28 mouse cellular contexts compared by ENCODE assay signal in the genomic region with DNA sequence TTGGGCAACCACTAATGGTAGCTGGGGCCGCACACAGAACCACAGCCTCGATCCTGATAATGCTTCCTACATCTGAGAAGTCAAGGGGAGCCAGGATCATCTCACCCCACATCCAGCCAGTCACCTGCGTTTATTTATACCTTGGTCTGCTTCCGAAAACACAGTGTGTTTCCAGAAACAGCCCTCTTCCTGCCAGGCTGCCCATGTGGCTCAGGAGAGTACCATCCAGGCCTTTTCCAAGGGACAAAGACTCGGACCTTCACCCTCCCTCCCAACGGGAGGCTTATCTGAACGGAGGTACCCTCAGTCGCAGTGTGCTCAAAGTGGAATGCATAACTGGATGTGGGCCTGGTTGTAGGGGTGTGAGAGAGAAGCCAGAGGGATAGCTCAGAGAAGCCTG.
DNase-seq lines count a peak whose midpoint lies in the region; ATAC-seq and TF ChIP-seq lines count a peak whose summit lies in the region.
"Had no signal": no experiment of that assay in that cellular context is flagged by ENCODE, and none has a peak within 500 bp of the region (broad histone marks: within the 10 kb centered on the region; RNA-seq: fewer than 3 reads in every experiment).

No protein-coding gene starts in this region.

- no peak overlapping the region for H3K9ac ChIP-seq in hindbrain, postnatal 0 days (replicated peaks; ENCODE audit: low read length)
- H3K9ac ChIP-seq: embryonic facial prominence, embryonic 13.5 days; forebrain, embryonic 12.5 days; forebrain, embryonic 15.5 days; heart, embryonic 12.5 days; heart, embryonic 15.5 days; hindbrain, embryonic 12.5 days; hindbrain, embryonic 15.5 days; intestine, embryonic 15.5 days had no signal

- no peaks in the 10 kb centered on the region for H3K9me3 ChIP-seq in hindbrain, embryonic 10.5 days
- H3K9me3 ChIP-seq in hindbrain, postnatal 0 days (ENCODE audit: low read length): no peaks in the 10 kb centered on the region
- H3K9me3 ChIP-seq: embryonic facial prominence, embryonic 10.5 days; embryonic facial prominence, embryonic 13.5 days; forebrain, embryonic 12.5 days; forebrain, embryonic 15.5 days; heart, embryonic 12.5 days; heart, embryonic 15.5 days; hindbrain, embryonic 12.5 days; hindbrain, embryonic 15.5 days; intestine, embryonic 15.5 days had no signal

- WGBS in hindbrain, embryonic 10.5 days: 86% methylated on average over 8 of the region's 8 CpGs
- 81% methylated on average over 8 of the region's 8 CpGs for WGBS in hindbrain, postnatal 0 days

- no peak for ATAC-seq in hindbrain, postnatal 0 days
- ATAC-seq: forebrain, embryonic 15.5 days; intestine, embryonic 15.5 days; Patski had no signal

- TF ChIP-seq CTCF in hindbrain, postnatal 0 days (IDR thresholded peaks at IDR 0.05; ENCODE audit: low read depth): no peak

- no peaks in the 10 kb centered on the region for H3K36me3 ChIP-seq in hindbrain, embryonic 10.5 days
- no peaks in the 10 kb centered on the region for H3K36me3 ChIP-seq in hindbrain, postnatal 0 days (ENCODE audit: insufficient read depth, low read length)
- H3K36me3 ChIP-seq: embryonic facial prominence, embryonic 10.5 days; embryonic facial prominence, embryonic 13.5 days; forebrain, embryonic 12.5 days; forebrain, embryonic 15.5 days; G1E; heart, embryonic 12.5 days; heart, embryonic 15.5 days; hindbrain, embryonic 12.5 days; hindbrain, embryonic 15.5 days; intestine, embryonic 15.5 days had no signal

- H3K27ac ChIP-seq in hindbrain, embryonic 10.5 days: peak overlapping the region; percentile 31; the same call in 1 of the 2 replicates
- H3K27ac ChIP-seq in hindbrain, postnatal 0 days: no peak overlapping the region
- H3K27ac ChIP-seq: embryonic facial prominence, embryonic 10.5 days; embryonic facial prominence, embryonic 13.5 days; forebrain, embryonic 12.5 days; forebrain, embryonic 15.5 days; heart, embryonic 15.5 days; hindbrain, embryonic 12.5 days; hindbrain, embryonic 15.5 days; intestine, embryonic 15.5 days had no signal

- peak; percentile 70 for DNase-seq in cerebellum, adult 11-12 months
- DNase-seq in cerebellum, postnatal 10 days: no peak
- no peak for DNase-seq in hindbrain, embryonic 10.5 days (ENCODE audit: low spot score)
- DNase-seq in hindbrain, postnatal 0 days (ENCODE audit: low spot score): no peak
- peak; percentile 74 for DNase-seq in cerebellum, adult 9-10 months
- no peak for DNase-seq in thymus, postnatal 0 days (ENCODE audit: low spot score)
- DNase-seq: adrenal gland, postnatal 10 days; adrenal gland, postnatal 36 days; B cell, adult 2 months; embryo, embryonic 11 days; gastrocnemius, postnatal 25 days; heart, adult 18-20 months; heart, postnatal 10 days; heart, postnatal 4 days; kidney, adult 11 months; kidney, adult 8-10 months had no signal

- 0 out of 2 replicates have a peak, but pooled peaks cover 24% of the 10 kb centered on the region for H3K4me1 ChIP-seq in hindbrain, embryonic 10.5 days (replicated peaks)
- no peaks in the 10 kb centered on the region for H3K4me1 ChIP-seq in hindbrain, postnatal 0 days (ENCODE audit: insufficient read depth, low read length)
- H3K4me1 ChIP-seq: embryonic facial prominence, embryonic 13.5 days; forebrain, embryonic 12.5 days; heart, embryonic 12.5 days; heart, embryonic 15.5 days; intestine, embryonic 15.5 days had no signal

- peaks cover 8% of the 10 kb centered on the region for H3K27me3 ChIP-seq in hindbrain, embryonic 10.5 days (ENCODE audit: insufficient read depth, poor library complexity, severe bottlenecking)
- H3K27me3 ChIP-seq in hindbrain, postnatal 0 days (ENCODE audit: insufficient read depth, low read length): no peaks in the 10 kb centered on the region; the same call in 1 of the 2 replicates
- H3K27me3 ChIP-seq: embryonic facial prominence, embryonic 13.5 days; forebrain, embryonic 12.5 days; forebrain, embryonic 15.5 days; hindbrain, embryonic 12.5 days; hindbrain, embryonic 15.5 days; intestine, embryonic 15.5 days; Patski had no signal

- no peak overlapping the region for H3K4me2 ChIP-seq in hindbrain, postnatal 0 days (ENCODE audit: low read depth, low read length)
- H3K4me2 ChIP-seq: embryonic facial prominence, embryonic 13.5 days; forebrain, embryonic 12.5 days; forebrain, embryonic 15.5 days; heart, embryonic 12.5 days; heart, embryonic 15.5 days; hindbrain, embryonic 12.5 days; hindbrain, embryonic 15.5 days; intestine, embryonic 15.5 days had no signal

- no peak overlapping the region for H3K4me3 ChIP-seq in hindbrain, embryonic 10.5 days
- no peak overlapping the region for H3K4me3 ChIP-seq in hindbrain, postnatal 0 days (ENCODE audit: low read length)
- H3K4me3 ChIP-seq: embryonic facial prominence, embryonic 10.5 days; embryonic facial prominence, embryonic 13.5 days; erythroblast, embryonic 14.5 days; forebrain, embryonic 12.5 days; forebrain, embryonic 15.5 days; heart, embryonic 12.5 days; heart, embryonic 15.5 days; hindbrain, embryonic 12.5 days; hindbrain, embryonic 15.5 days; intestine, embryonic 15.5 days had no signal

Comparison
In these comparisons a context has a peak if more than half of its experiments do, and no peak if none do; other contexts are left out.
1. DNase-seq: peak in cerebellum, adult 11-12 months (single experiment) and cerebellum, adult 9-10 months (single experiment); none in cerebellum, postnatal 10 days (0 of 2), hindbrain, embryonic 10.5 days (single experiment), hindbrain, postnatal 0 days (single experiment) and thymus, postnatal 0 days (single experiment).